Mouse (Mus musculus): ENCODE measurements around the gene Proz. TPM values are rescaled to one million over a fixed set of nuclear protein-coding genes. Genes with fewer than 3 reads are reported as not detected.

Proz gene
- polyA plus RNA-seq, 1 experiment from 2014 or later, result 5.6 TPM

- peaks cover 8% of the 10 kb centered on the region; the same call in 1 of the 2 replicates for H3K4me1 ChIP-seq (replicated peaks)
- WGBS, result 55% methylated on average over 1 of the region's 1 CpGs
- no peaks in the 10 kb centered on the region for H3K9me3 ChIP-seq
- no peak for ATAC-seq
- H3K36me3 ChIP-seq, result 0 out of 2 replicates have a peak, but pooled peaks cover 4% of the 10 kb centered on the region
- no peak overlapping the region for H3K27ac ChIP-seq
- no peak overlapping the region for H3K4me2 ChIP-seq (replicated peaks)
- no peak overlapping the region for H3K4me3 ChIP-seq (replicated peaks)
- H3K27me3 ChIP-seq (replicated peaks), result no peaks in the 10 kb centered on the region
- no peak overlapping the region for H3K9ac ChIP-seq
These were observed 48.8 kb downstream of the Proz start for GRCm38 (mm10) chr8:13109416-13109960.

- no peak overlapping the region for H3K9ac ChIP-seq
- 82% methylated on average over 11 of the region's 11 CpGs for WGBS
- peaks cover 4% of the 10 kb centered on the region; the same call in 1 of the 2 replicates for H3K4me1 ChIP-seq (replicated peaks)
- H3K4me2 ChIP-seq (replicated peaks), result no peak overlapping the region
- no peaks in the 10 kb centered on the region for H3K9me3 ChIP-seq
- H3K27ac ChIP-seq, result no peak overlapping the region
- no peaks in the 10 kb centered on the region for H3K27me3 ChIP-seq (replicated peaks)
- H3K36me3 ChIP-seq, result peaks cover 4% of the 10 kb centered on the region; the same call in 1 of the 2 replicates
- no peak overlapping the region for H3K4me3 ChIP-seq (replicated peaks)
- ATAC-seq, result no peak
These were observed 51.2 kb downstream of the Proz start for GRCm38 (mm10) chr8:13111917-13112316.

- Histone ChIP-seq H3K9ac (no peak overlapping the region), H3K36me3 (peaks cover 4% of the 10 kb centered on the region; the same call in 1 of the 2 replicates), H3K4me1 (replicated peaks) (peaks cover 4% of the 10 kb centered on the region; the same call in 1 of the 2 replicates), H3K27me3 (replicated peaks) (no peaks in the 10 kb centered on the region), H3K27ac (no peak overlapping the region), H3K4me2 (replicated peaks) (no peak overlapping the region), H3K4me3 (replicated peaks) (no peak overlapping the region), H3K9me3 (no peaks in the 10 kb centered on the region)
- WGBS, result 92% methylated on average over 4 of the region's 4 CpGs
- no peak for ATAC-seq
These were observed 52.5 kb downstream of the Proz start for GRCm38 (mm10) chr8:13113232-13113631.

GRCm38 (mm10) chr8:13117096-13117495 is 56.4 kb downstream of the Proz start:
- 93% methylated on average over 2 of the region's 2 CpGs for WGBS
- Histone ChIP-seq H3K4me2 (replicated peaks) (no peak overlapping the region), H3K36me3 (peaks cover 20% of the 10 kb centered on the region), H3K27ac (no peak overlapping the region), H3K9me3 (no peaks in the 10 kb centered on the region), H3K4me1 (replicated peaks) (no peaks in the 10 kb centered on the region), H3K4me3 (replicated peaks) (no peak overlapping the region), H3K9ac (no peak overlapping the region), H3K27me3 (replicated peaks) (no peaks in the 10 kb centered on the region)
- ATAC-seq, result no peak

GRCm38 (mm10) chr8:13118516-13118915 is 57.8 kb downstream of the Proz start:
- Histone ChIP-seq H3K27ac (no peak overlapping the region), H3K4me2 (replicated peaks) (no peak overlapping the region), H3K36me3 (peaks cover 26% of the 10 kb centered on the region), H3K9ac (no peak overlapping the region), H3K27me3 (replicated peaks) (no peaks in the 10 kb centered on the region), H3K4me1 (replicated peaks) (no peaks in the 10 kb centered on the region), H3K9me3 (no peaks in the 10 kb centered on the region), H3K4me3 (replicated peaks) (no peak overlapping the region)
- ATAC-seq, result no peak
- WGBS, result 88% methylated on average over 3 of the region's 3 CpGs

- WGBS, result 88% methylated on average over 7 of the region's 7 CpGs
- Histone ChIP-seq H3K4me1 (replicated peaks) (no peaks in the 10 kb centered on the region), H3K4me2 (replicated peaks) (no peak overlapping the region), H3K4me3 (replicated peaks) (no peak overlapping the region), H3K9ac (no peak overlapping the region), H3K9me3 (no peaks in the 10 kb centered on the region), H3K36me3 (peaks cover 25% of the 10 kb centered on the region), H3K27ac (no peak overlapping the region), H3K27me3 (replicated peaks) (no peaks in the 10 kb centered on the region)
- no peak for ATAC-seq
These were observed 60.4 kb downstream of the Proz start for GRCm38 (mm10) chr8:13120882-13121665.

GRCm38 (mm10) chr8:13122887-13123421 is 62.2 kb downstream of the Proz start:
- Histone ChIP-seq H3K36me3 (peaks cover 29% of the 10 kb centered on the region), H3K27me3 (replicated peaks) (no peaks in the 10 kb centered on the region), H3K4me3 (replicated peaks) (no peak overlapping the region), H3K27ac (no peak overlapping the region), H3K9ac (no peak overlapping the region), H3K4me1 (replicated peaks) (no peaks in the 10 kb centered on the region), H3K9me3 (no peaks in the 10 kb centered on the region), H3K4me2 (replicated peaks) (no peak overlapping the region)
- 93% methylated on average over 7 of the region's 7 CpGs for WGBS
- no peak for ATAC-seq

- H3K9me3 ChIP-seq, result no peaks in the 10 kb centered on the region
- H3K9ac ChIP-seq, result no peak overlapping the region
- H3K27me3 ChIP-seq (replicated peaks), result no peaks in the 10 kb centered on the region
- H3K4me3 ChIP-seq (replicated peaks), result no peak overlapping the region
- WGBS, result 91% methylated on average over 8 of the region's 8 CpGs
- no peak overlapping the region for H3K27ac ChIP-seq
- peaks cover 32% of the 10 kb centered on the region for H3K36me3 ChIP-seq
- no peaks in the 10 kb centered on the region for H3K4me1 ChIP-seq (replicated peaks)
- no peak for ATAC-seq
- H3K4me2 ChIP-seq (replicated peaks), result no peak overlapping the region
These were observed 64.2 kb downstream of the Proz start for GRCm38 (mm10) chr8:13124897-13125296.

Other genes with a start within 250 kb of the Proz start
- gene Mcf2l, start 187.1 kb upstream of the Proz start, polyA plus RNA-seq (2015; fragmentation: Nextera tagmentation; extraction: Ambion mirVana), result 13.1 and 13.7 TPM in 2 replicates
- 0.15 and 0.23 TPM in 2 replicates for gene F7, start 34.9 kb upstream of the Proz start, polyA plus RNA-seq (2015; fragmentation: Nextera tagmentation; extraction: Ambion mirVana)
- 11.4 and 15.9 TPM in 2 replicates for gene F10, start 23.6 kb upstream of the Proz start, polyA plus RNA-seq (2015; fragmentation: Nextera tagmentation; extraction: Ambion mirVana)
- gene Pcid2, start 44.5 kb downstream of the Proz start, polyA plus RNA-seq (2015; fragmentation: Nextera tagmentation; extraction: Ambion mirVana), result 32.0 and 36.7 TPM in 2 replicates
- gene Cul4a, start 44.7 kb downstream of the Proz start, polyA plus RNA-seq (2015; fragmentation: Nextera tagmentation; extraction: Ambion mirVana), result 84.4 and 91.5 TPM in 2 replicates
- 404 and 407 TPM in 2 replicates for gene Lamp1, start 98.2 kb downstream of the Proz start, polyA plus RNA-seq (2015; fragmentation: Nextera tagmentation; extraction: Ambion mirVana)
- 51.6 and 56.3 TPM in 2 replicates for gene Grtp1, start 139.7 kb downstream of the Proz start, polyA plus RNA-seq (2015; fragmentation: Nextera tagmentation; extraction: Ambion mirVana)
- gene Adprhl1, start 193.2 kb downstream of the Proz start, polyA plus RNA-seq (2015; fragmentation: Nextera tagmentation; extraction: Ambion mirVana), result 0.24 and 0.43 TPM in 2 replicates
- 16.9 and 19.0 TPM in 2 replicates for gene Dcun1d2, start 227.2 kb downstream of the Proz start, polyA plus RNA-seq (2015; fragmentation: Nextera tagmentation; extraction: Ambion mirVana)
- gene Tmco3, start 227.3 kb downstream of the Proz start, polyA plus RNA-seq (2015; fragmentation: Nextera tagmentation; extraction: Ambion mirVana), result 30.7 TPM in 2 replicates